Mouse (Mus musculus): Measurements from ENCODE around the gene Cd151.

DNA sequence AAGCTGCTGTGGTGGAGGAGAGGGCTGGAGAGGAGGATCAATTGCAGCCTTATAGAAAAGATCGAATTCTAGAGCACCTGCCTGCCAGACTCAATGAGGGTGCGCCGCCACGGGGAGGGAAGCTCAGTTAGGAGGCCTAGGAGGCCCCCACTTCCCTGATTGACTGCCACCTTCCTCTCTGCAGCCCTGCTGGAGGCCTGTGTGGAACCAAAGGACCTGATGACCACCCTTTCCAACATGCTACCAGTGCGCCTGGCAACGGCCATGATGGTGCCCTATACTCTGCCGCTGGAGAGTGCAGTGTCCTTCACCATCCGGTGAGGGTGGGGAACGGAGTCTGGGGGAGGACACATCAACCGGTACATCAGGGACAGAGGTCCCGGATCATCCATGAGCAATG is 8.5 kb upstream of the Cd151 start:
- TF ChIP-seq CTCF (IDR thresholded peaks at IDR 0.05; ENCODE audit: extremely low read depth, insufficient read length, insufficient replicate concordance, low read depth, low read length) (no peak), POLR2A (IDR thresholded peaks at IDR 0.05; ENCODE audit: low read depth, low read length) (no peak)

All from small intestine, adult 2 months (tissue).